Mouse (Mus musculus): ENCODE measurements at regions not wholly inside any gene's neighbourhood (a gene's known extent, or its start where the extent isn't known, plus 50 kb on each side); places are given as distances from the start of the nearest gene placed in this dataset.

DNA sequence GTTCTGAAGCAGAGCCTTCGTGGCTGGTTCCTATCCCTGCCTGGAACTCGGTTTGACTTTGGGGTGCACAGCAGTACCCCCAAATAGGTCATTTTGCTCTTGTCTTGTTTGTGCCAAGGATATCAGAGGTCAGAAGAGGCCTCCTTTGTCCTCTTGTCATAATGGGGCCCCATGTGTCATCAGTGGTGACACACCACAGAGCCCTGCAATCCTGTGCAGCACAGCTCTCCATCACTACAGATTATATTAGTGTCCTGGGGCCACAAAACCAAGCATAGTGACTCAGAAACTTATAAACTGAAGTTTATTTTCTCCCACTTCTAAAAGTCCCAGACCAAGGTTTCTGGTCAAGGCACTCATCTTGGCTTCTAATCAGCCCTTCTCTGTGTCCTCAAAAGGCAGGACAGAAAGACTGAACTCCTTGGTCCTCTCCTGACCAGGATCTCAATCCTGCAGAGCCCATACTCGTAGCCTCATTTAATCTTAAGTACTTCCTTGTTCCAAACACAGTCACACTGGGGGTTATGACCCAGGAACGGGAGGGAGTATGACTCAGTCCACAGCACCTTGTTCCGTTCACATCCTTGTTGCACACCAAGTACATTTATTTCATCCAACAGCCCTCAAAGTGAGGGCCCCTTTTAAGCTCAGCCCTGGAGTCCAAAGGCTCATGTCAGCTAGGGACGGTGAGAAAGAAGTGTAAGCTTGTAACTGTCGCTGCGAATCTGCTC, 63.2 kb upstream of the Sox13 start:
- peaks cover 4% of the 10 kb centered on the region; the same call in 1 of the 2 replicates for H3K4me1 ChIP-seq (ENCODE audit: control insufficient read depth, insufficient read depth, low read length)
- H3K36me3 ChIP-seq (ENCODE audit: control insufficient read depth, insufficient read depth, low read length), result no peaks in the 10 kb centered on the region
- H3K9me3 ChIP-seq (replicated peaks; ENCODE audit: control insufficient read depth, low read length, poor library complexity, severe bottlenecking), result no peaks in the 10 kb centered on the region
- no peak overlapping the region for H3K27ac ChIP-seq (ENCODE audit: low read length)
- whole genome bisulfite sequencing, result 85% methylated on average over 8 of the region's 8 CpGs
- no peak overlapping the region for H3K4me2 ChIP-seq (ENCODE audit: low read length)
- no peak overlapping the region for H3K9ac ChIP-seq (ENCODE audit: low read depth, low read length)
- H3K4me3 ChIP-seq (ENCODE audit: low read depth, low read length), result no peak overlapping the region
- ATAC-seq, result no peak
- H3K27me3 ChIP-seq (ENCODE audit: control insufficient read depth, insufficient read depth, low read depth, low read length), result no peaks in the 10 kb centered on the region

- Histone ChIP-seq H3K27ac (ENCODE audit: low read length) (no peak overlapping the region), H3K4me3 (ENCODE audit: low read depth, low read length) (no peak overlapping the region), H3K36me3 (ENCODE audit: control insufficient read depth, insufficient read depth, low read length) (no peaks in the 10 kb centered on the region), H3K4me1 (ENCODE audit: control insufficient read depth, insufficient read depth, low read length) (no peaks in the 10 kb centered on the region), H3K9ac (ENCODE audit: low read depth, low read length) (no peak overlapping the region), H3K4me2 (ENCODE audit: low read length) (no peak overlapping the region), H3K27me3 (ENCODE audit: control insufficient read depth, insufficient read depth, low read depth, low read length) (no peaks in the 10 kb centered on the region), H3K9me3 (replicated peaks; ENCODE audit: control insufficient read depth, low read length, poor library complexity, severe bottlenecking) (no peaks in the 10 kb centered on the region)
- 82% methylated on average over 8 of the region's 10 CpGs for WGBS
- no peak for ATAC-seq
Observed at GRCm38 (mm10) chr1:133486370-133486769, 62.2 kb upstream of the Sox13 start.

- WGBS, result 46% methylated on average over 5 of the region's 5 CpGs
Observed at GRCm38 (mm10) chr1:133482891-133483290, 58.7 kb upstream of the Sox13 start.

GRCm38 (mm10) chr1:133474546-133474945, 50.4 kb upstream of the Sox13 start:
- no peaks in the 10 kb centered on the region for H3K4me1 ChIP-seq (ENCODE audit: control insufficient read depth, insufficient read depth, low read length)
- H3K4me3 ChIP-seq (ENCODE audit: low read depth, low read length), result no peak overlapping the region
- H3K9ac ChIP-seq (ENCODE audit: low read depth, low read length), result no peak overlapping the region
- no peaks in the 10 kb centered on the region for H3K9me3 ChIP-seq (replicated peaks; ENCODE audit: control insufficient read depth, low read length, poor library complexity, severe bottlenecking)
- ATAC-seq, result no peak
- H3K36me3 ChIP-seq (ENCODE audit: control insufficient read depth, insufficient read depth, low read length), result no peaks in the 10 kb centered on the region
- H3K27ac ChIP-seq (ENCODE audit: low read length), result no peak overlapping the region
- 91% methylated on average over 2 of the region's 2 CpGs for WGBS
- H3K27me3 ChIP-seq (ENCODE audit: control insufficient read depth, insufficient read depth, low read depth, low read length), result no peaks in the 10 kb centered on the region
- H3K4me2 ChIP-seq (ENCODE audit: low read length), result no peak overlapping the region

More at GRCm38 (mm10) chr1:133482891-133483290, 58.7 kb upstream of the Sox13 start:
- no peaks in the 10 kb centered on the region for H3K36me3 ChIP-seq (ENCODE audit: control insufficient read depth, insufficient read depth, low read length)
- no peak overlapping the region for H3K27ac ChIP-seq (ENCODE audit: low read length)
- H3K9me3 ChIP-seq (replicated peaks; ENCODE audit: control insufficient read depth, low read length, poor library complexity, severe bottlenecking), result no peaks in the 10 kb centered on the region
- H3K4me3 ChIP-seq (ENCODE audit: low read depth, low read length), result no peak overlapping the region
- ATAC-seq, result no peak
- H3K4me1 ChIP-seq (ENCODE audit: control insufficient read depth, insufficient read depth, low read length), result no peaks in the 10 kb centered on the region
- H3K9ac ChIP-seq (ENCODE audit: low read depth, low read length), result no peak overlapping the region
- no peak overlapping the region for H3K4me2 ChIP-seq (ENCODE audit: low read length)
- no peaks in the 10 kb centered on the region for H3K27me3 ChIP-seq (ENCODE audit: control insufficient read depth, insufficient read depth, low read depth, low read length)

Measured in midbrain, embryonic 16.5 days (tissue).